Mouse (Mus musculus): Measurements from ENCODE around the gene Tmem9b. TPM values are rescaled to one million over a fixed set of nuclear protein-coding genes. Genes with fewer than 3 reads are reported as not detected.

The Tmem9b gene
- total RNA-seq, 4 experiments from 2014 or later: 28.9 to 32.9 (median 31.3) TPM

GRCm38 (mm10) chr7:109741060-109741459 is 11.6 kb downstream of the Tmem9b start:
- DNase-seq (ENCODE audit: low spot score in 2 of 2): no peak

- DNase-seq (ENCODE audit: low spot score in 2 of 2): no peak
These were observed 12.8 kb downstream of the Tmem9b start for GRCm38 (mm10) chr7:109739822-109740370.

- DNase-seq (ENCODE audit: low spot score in 2 of 2): no peak
These were observed 17.9 kb downstream of the Tmem9b start for GRCm38 (mm10) chr7:109734806-109735205.

- DNase-seq (ENCODE audit: low spot score in 2 of 2): no peak
These were observed 21.0 kb downstream of the Tmem9b start, which contains the start of gene Ascl3 for GRCm38 (mm10) chr7:109731626-109732025. TSS of gene Ascl3 (minus strand) at chr7:109731726.

GRCm38 (mm10) chr7:109723697-109724096 is 29.0 kb downstream of the Tmem9b start, which contains the start of gene BC051019:
TSS of gene BC051019 (minus strand) at chr7:109723850.
- no peak for DNase-seq (ENCODE audit: low spot score in 2 of 2)

- DNase-seq (ENCODE audit: low spot score in 2 of 2): no peak
These were observed 29.6 kb downstream of the Tmem9b start for GRCm38 (mm10) chr7:109723114-109723513.

- no peak for DNase-seq (ENCODE audit: low spot score in 2 of 2)
These were observed 30.1 kb downstream of the Tmem9b start for GRCm38 (mm10) chr7:109722618-109723017.

GRCm38 (mm10) chr7:109719286-109719685 is 33.4 kb downstream of the Tmem9b start:
- DNase-seq (ENCODE audit: low spot score in 2 of 2): no peak

GRCm38 (mm10) chr7:109713434-109713982 is 39.2 kb downstream of the Tmem9b start:
- no peak for DNase-seq (ENCODE audit: low spot score in 2 of 2)

- no peak for DNase-seq (ENCODE audit: low spot score in 2 of 2)
These were observed 40.5 kb downstream of the Tmem9b start for GRCm38 (mm10) chr7:109712198-109712597.

- no peak for DNase-seq (ENCODE audit: low spot score in 2 of 2)
These were observed 42.6 kb downstream of the Tmem9b start for GRCm38 (mm10) chr7:109710069-109710468.

GRCm38 (mm10) chr7:109708961-109709382 is 43.7 kb downstream of the Tmem9b start:
- DNase-seq (ENCODE audit: low spot score in 2 of 2): peak; percentile 44 to 45

GRCm38 (mm10) chr7:109707023-109707785 is 45.5 kb downstream of the Tmem9b start:
- no peak for DNase-seq (ENCODE audit: low spot score in 2 of 2)

GRCm38 (mm10) chr7:109704461-109704860 is 48.2 kb downstream of the Tmem9b start:
- DNase-seq (ENCODE audit: low spot score in 2 of 2): no peak

- DNase-seq (ENCODE audit: low spot score in 2 of 2): no peak
These were observed 48.7 kb downstream of the Tmem9b start for GRCm38 (mm10) chr7:109704016-109704377.

- peak; percentile 93 to 95 for DNase-seq (ENCODE audit: low spot score in 2 of 2)
These were observed 49.3 kb downstream of the Tmem9b start, which contains the start of the genes St5 and Akip1 for GRCm38 (mm10) chr7:109703190-109704015. TSS of gene St5 (minus strand) at chr7:109703605. TSS of gene Akip1 (plus strand) at chr7:109703690.

GRCm38 (mm10) chr7:109702721-109703120 is 50.0 kb downstream of the Tmem9b start:
- DNase-seq (ENCODE audit: low spot score in 2 of 2): no peak

GRCm38 (mm10) chr7:109700213-109700612 is 52.5 kb downstream of the Tmem9b start:
- no peak for DNase-seq (ENCODE audit: low spot score in 2 of 2)

- DNase-seq (ENCODE audit: low spot score in 2 of 2): no peak
These were observed 57.3 kb downstream of the Tmem9b start for GRCm38 (mm10) chr7:109695339-109695726.

- no peak for DNase-seq (ENCODE audit: low spot score in 2 of 2)
These were observed 57.9 kb downstream of the Tmem9b start for GRCm38 (mm10) chr7:109694576-109695338.

- DNase-seq (ENCODE audit: low spot score in 2 of 2): no peak
These were observed 61.7 kb downstream of the Tmem9b start for GRCm38 (mm10) chr7:109690961-109691360.

Measured in gastrocnemius, adult 8-10 months (tissue).